In genomic region chr12:118301072-118301865, GRCm38 (mm10) we compare ENCODE assay signal across 8 mouse cellular contexts. TPM values are rescaled to one million over a fixed set of nuclear protein-coding genes. Genes with fewer than 3 reads are reported as not detected.
DNase-seq lines count a peak whose midpoint lies in the region; ATAC-seq and TF ChIP-seq lines count a peak whose summit lies in the region.

Gene Sp4 (minus strand): TSS chr12:118301440.

- peak within 1 kb of the TSS; percentile 60 for H3K4me2 ChIP-seq in kidney, embryonic 14.5 days (replicated peaks; ENCODE audit: low read depth, low read length)
- H3K4me2 ChIP-seq in limb, embryonic 15.5 days: peak within 1 kb of the TSS; percentile 58

- peak; percentile 93 for DNase-seq in A20 (ENCODE audit: low read depth, low spot score)
- peak; percentile 93 to 95 for DNase-seq in heart, adult 9 months (ENCODE audit: low spot score in 2 of 2)
- DNase-seq in monocyte, adult 2 months (ENCODE audit: low read depth in 1 of 2, low spot score in 2 of 2): peak; percentile 86 to 88
- peak; percentile 92 to 93 for DNase-seq in spleen, postnatal 36 days (ENCODE audit: low spot score in 2 of 2)

- TF ChIP-seq CTCF in bone marrow macrophage, adult 2 months (IDR thresholded peaks at IDR 0.05; ENCODE audit: low read depth, low read length): no peak
- TF ChIP-seq CTCF in embryonic fibroblast, embryonic 13.5 days (IDR thresholded peaks at IDR 0.05; ENCODE audit: borderline replicate concordance, insufficient read depth, low read length): no peak

- H3K27ac ChIP-seq in bone marrow macrophage, adult 2 months (ENCODE audit: insufficient read depth, low read depth, low read length): peak within 1 kb of the TSS; percentile 39
- H3K27ac ChIP-seq in embryonic fibroblast, embryonic 13.5 days (ENCODE audit: insufficient read depth, low read length): 0 out of 2 replicates have a peak within 1 kb of the TSS, but pooled peaks have one; percentile 27
- peak within 1 kb of the TSS; percentile 93 for H3K27ac ChIP-seq in kidney, embryonic 14.5 days (ENCODE audit: low read depth, low read length)
- H3K27ac ChIP-seq in limb, embryonic 15.5 days: peak within 1 kb of the TSS; percentile 96

- TF ChIP-seq POLR2A in bone marrow macrophage, adult 2 months (IDR thresholded peaks at IDR 0.05; ENCODE audit: borderline replicate concordance, low read depth, low read length): no peak
- TF ChIP-seq POLR2A in embryonic fibroblast, embryonic 13.5 days (IDR thresholded peaks at IDR 0.05; ENCODE audit: low read depth, low read length): peak; percentile 43

- no peaks in the 10 kb centered on the region for H3K9me3 ChIP-seq in kidney, embryonic 14.5 days (ENCODE audit: control insufficient read depth, low read length)
- no peaks in the 10 kb centered on the region for H3K9me3 ChIP-seq in limb, embryonic 15.5 days

- peak; percentile 91 for ATAC-seq in kidney, embryonic 14.5 days (ENCODE audit: low FRiP score, low TSS enrichment)
- ATAC-seq in limb, embryonic 15.5 days (ENCODE audit: insufficient number of reproducible peaks, low FRiP score, low TSS enrichment, low read depth): peak; percentile 89

- H3K4me1 ChIP-seq in bone marrow macrophage, adult 2 months (ENCODE audit: control insufficient read depth, insufficient read depth, low read length): peaks cover 6% of the 10 kb centered on the region
- 0 out of 2 replicates have a peak, but pooled peaks cover 2% of the 10 kb centered on the region for H3K4me1 ChIP-seq in embryonic fibroblast, embryonic 13.5 days (ENCODE audit: control insufficient read depth, insufficient read depth, low read length)
- peaks cover 14% of the 10 kb centered on the region; the same call in 1 of the 2 replicates for H3K4me1 ChIP-seq in kidney, embryonic 14.5 days (ENCODE audit: control insufficient read depth, insufficient read depth, low read length)
- peaks cover 10% of the 10 kb centered on the region for H3K4me1 ChIP-seq in limb, embryonic 15.5 days

- H3K36me3 ChIP-seq in kidney, embryonic 14.5 days (ENCODE audit: control insufficient read depth, insufficient read depth, low read length): no peaks in the 10 kb centered on the region
- H3K36me3 ChIP-seq in limb, embryonic 15.5 days: no peaks in the 10 kb centered on the region

- under 1% methylated on average over 57 of the region's 78 CpGs for WGBS in kidney, embryonic 14.5 days
- WGBS in limb, embryonic 15.5 days: under 1% methylated on average over 54 of the region's 78 CpGs

- peak within 1 kb of the TSS; percentile 84 for H3K9ac ChIP-seq in kidney, embryonic 14.5 days (ENCODE audit: low read depth, low read length)
- peak within 1 kb of the TSS; percentile 65 for H3K9ac ChIP-seq in limb, embryonic 15.5 days

- no peaks in the 10 kb centered on the region for H3K27me3 ChIP-seq in kidney, embryonic 14.5 days (ENCODE audit: control insufficient read depth, insufficient read depth, low read length)
- no peaks in the 10 kb centered on the region for H3K27me3 ChIP-seq in limb, embryonic 15.5 days

- H3K4me3 ChIP-seq in bone marrow macrophage, adult 2 months (ENCODE audit: insufficient read depth, low read length): peak within 1 kb of the TSS; percentile 97
- H3K4me3 ChIP-seq in embryonic fibroblast, embryonic 13.5 days (ENCODE audit: insufficient read depth, low read length): peak within 1 kb of the TSS; percentile 99
- peak within 1 kb of the TSS; percentile 90 for H3K4me3 ChIP-seq in kidney, embryonic 14.5 days (ENCODE audit: low read length)
- H3K4me3 ChIP-seq in limb, embryonic 15.5 days: peak within 1 kb of the TSS; percentile 72

RNA-seq across cellular contexts. Expression of gene Sp4, which starts in this region (rescaled TPM):
- polyA plus RNA-seq in bone marrow macrophage, adult 2 months (2012; ENCODE audit: insufficient read depth, insufficient read length, missing spikeins): 4.8 and 6.7 TPM in 2 replicates
- 5.0 and 6.0 TPM in 2 replicates for polyA plus RNA-seq in embryonic fibroblast, embryonic 13.5 days (2011; ENCODE audit: insufficient read length, low read depth, missing spikeins)
- 6.9 and 12.5 TPM in 2 replicates for polyA plus RNA-seq in kidney, embryonic 14.5 days (2014; fragmentation: Nextera tagmentation; extraction: Ambion mirVana)
- 5.3 and 5.5 TPM in 2 replicates for polyA plus RNA-seq in limb, embryonic 15.5 days (2015; fragmentation: Nextera tagmentation; extraction: Ambion mirVana)

Comparison
In these comparisons a context has a peak if more than half of its experiments do, and no peak if none do; other contexts are left out.
1. Peak in every context shown above with its lines: DNase-seq, ATAC-seq, H3K4me3 ChIP-seq and H3K27ac ChIP-seq.
2. H3K27ac ChIP-seq: peak in every context shown above with its lines; median percentile 96 in limb, embryonic 15.5 days; 93 in kidney, embryonic 14.5 days; 39 in bone marrow macrophage, adult 2 months; 27 in embryonic fibroblast, embryonic 13.5 days.